Mouse (Mus musculus) layer of hippocampus, postnatal 14 days (tissue): Measurements from ENCODE around the gene Asic2. TPM values are rescaled to one million over a fixed set of nuclear protein-coding genes. Genes with fewer than 3 reads are reported as not detected.

Source experiments
- DNase-seq, 2 experiments: peaks; one replicate each; pipeline ENCODE4 v3.0.0; 2021 to 2022; ENCODE audit warnings: low spot score in 2 of 2, mixed read lengths in 1 of 2
- total RNA-seq, 2 experiments: library from RNA; stranded (reverse); gene quantifications; 2 replicates each; pipeline ENCODE4 v1.2.3; 2021

The Asic2 gene
- total RNA-seq, 2 experiments from 2014 or later: 56.0 to 64.3 TPM

- DNase-seq: no peak
These were observed 120.3 kb downstream of the Asic2 start for GRCm38 (mm10) chr11:81847773-81848490.

GRCm38 (mm10) chr11:81845686-81846036, 122.6 kb downstream of the Asic2 start:
- DNase-seq: no peak

- DNase-seq: no peak
These were observed 123.1 kb downstream of the Asic2 start for GRCm38 (mm10) chr11:81845010-81845685.

- no peak for DNase-seq
These were observed 127.3 kb downstream of the Asic2 start for GRCm38 (mm10) chr11:81841001-81841400.

- DNase-seq: no peak
These were observed 129.8 kb downstream of the Asic2 start for GRCm38 (mm10) chr11:81838426-81838825.

GRCm38 (mm10) chr11:81832381-81832780, 135.9 kb downstream of the Asic2 start:
- DNase-seq: no peak

- DNase-seq: no peak
These were observed 151.7 kb downstream of the Asic2 start for GRCm38 (mm10) chr11:81816531-81816930.

- DNase-seq: peak; percentile 26 to 53
These were observed 153.4 kb downstream of the Asic2 start for GRCm38 (mm10) chr11:81814816-81815215.

GRCm38 (mm10) chr11:81806905-81807659, 161.2 kb downstream of the Asic2 start:
- DNase-seq: no peak

GRCm38 (mm10) chr11:81803544-81803943, 164.7 kb downstream of the Asic2 start:
- DNase-seq: no peak

- no peak for DNase-seq
These were observed 165.6 kb downstream of the Asic2 start for GRCm38 (mm10) chr11:81802614-81803013.

GRCm38 (mm10) chr11:81800899-81801298, 167.4 kb downstream of the Asic2 start:
- no peak for DNase-seq

- DNase-seq: no peak
These were observed 174.7 kb downstream of the Asic2 start for GRCm38 (mm10) chr11:81793588-81793987.

- DNase-seq: no peak
These were observed 176.7 kb downstream of the Asic2 start for GRCm38 (mm10) chr11:81791579-81791978.

- DNase-seq: no peak
These were observed 187.7 kb downstream of the Asic2 start for GRCm38 (mm10) chr11:81780596-81780995.

- peak; percentile 38 to 75 for DNase-seq
These were observed 188.4 kb downstream of the Asic2 start for GRCm38 (mm10) chr11:81779881-81780280.

GRCm38 (mm10) chr11:81771195-81771895, 196.9 kb downstream of the Asic2 start:
- DNase-seq: no peak

GRCm38 (mm10) chr11:81769691-81770260, 198.5 kb downstream of the Asic2 start:
- peak in 1 of 2 experiments; percentile 39 for DNase-seq

GRCm38 (mm10) chr11:81768305-81768704, 200.0 kb downstream of the Asic2 start:
- no peak for DNase-seq

- peak; percentile 64 to 78 for DNase-seq
These were observed 200.5 kb downstream of the Asic2 start for GRCm38 (mm10) chr11:81767781-81768180.

- DNase-seq: no peak
These were observed 203.0 kb downstream of the Asic2 start for GRCm38 (mm10) chr11:81765288-81765687.
